Mouse (Mus musculus): ENCODE results near the gene Gpc6. TPM values are rescaled to one million over a fixed set of nuclear protein-coding genes. Genes with fewer than 3 reads are reported as not detected.
"Not testable (repeated sequence)": the region's sequence is repeated elsewhere in the genome, so short reads cannot be mapped to it uniquely, and the experiment has no call there.

The Gpc6 gene
- total RNA-seq, 2 experiments from 2014 or later, result 18.0 to 19.5 TPM

DNA sequence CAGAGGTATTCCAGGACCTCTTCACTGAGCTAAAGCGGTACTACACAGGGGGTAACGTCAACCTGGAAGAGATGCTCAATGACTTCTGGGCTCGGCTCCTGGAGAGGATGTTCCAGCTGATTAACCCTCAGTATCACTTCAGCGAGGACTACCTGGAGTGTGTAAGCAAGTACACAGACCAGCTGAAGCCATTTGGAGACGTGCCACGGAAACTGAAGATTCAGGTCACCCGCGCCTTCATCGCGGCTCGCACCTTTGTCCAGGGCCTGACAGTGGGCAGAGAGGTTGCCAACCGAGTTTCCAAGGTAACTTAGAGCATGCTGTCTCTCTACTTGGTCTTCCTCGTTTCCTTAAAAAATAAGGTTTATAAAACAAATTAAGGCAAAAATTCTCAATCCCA is 510.6 kb downstream of the Gpc6 start:
- DNase-seq (ENCODE audit: low spot score in 2 of 2), result no peak

DNA sequence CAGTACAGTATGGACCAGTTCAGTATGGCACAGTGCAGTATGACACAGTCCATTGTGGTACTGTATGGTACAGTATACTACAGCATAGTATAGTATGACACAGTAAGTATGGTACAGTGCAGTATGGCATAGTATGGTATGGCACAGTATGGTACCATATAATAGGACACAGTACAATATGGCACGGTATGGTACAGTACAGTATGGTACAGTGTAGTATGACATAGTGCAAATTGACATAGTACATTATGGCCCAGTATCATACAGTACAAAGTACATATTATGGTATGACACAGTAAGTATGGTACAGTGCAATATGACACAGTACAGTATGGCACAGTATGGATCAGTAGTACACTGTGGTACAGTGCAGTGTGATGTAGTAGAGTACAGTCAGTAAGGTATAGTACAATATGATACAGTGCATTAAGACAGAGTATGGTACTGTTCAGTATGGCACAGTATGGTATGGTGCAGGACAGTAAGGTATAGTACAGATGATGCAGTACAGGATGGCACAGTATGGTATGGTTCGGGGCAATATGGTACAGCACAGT is 521.6 kb downstream of the Gpc6 start:
- not testable (repeated sequence) for DNase-seq (ENCODE audit: low spot score in 2 of 2)

DNA sequence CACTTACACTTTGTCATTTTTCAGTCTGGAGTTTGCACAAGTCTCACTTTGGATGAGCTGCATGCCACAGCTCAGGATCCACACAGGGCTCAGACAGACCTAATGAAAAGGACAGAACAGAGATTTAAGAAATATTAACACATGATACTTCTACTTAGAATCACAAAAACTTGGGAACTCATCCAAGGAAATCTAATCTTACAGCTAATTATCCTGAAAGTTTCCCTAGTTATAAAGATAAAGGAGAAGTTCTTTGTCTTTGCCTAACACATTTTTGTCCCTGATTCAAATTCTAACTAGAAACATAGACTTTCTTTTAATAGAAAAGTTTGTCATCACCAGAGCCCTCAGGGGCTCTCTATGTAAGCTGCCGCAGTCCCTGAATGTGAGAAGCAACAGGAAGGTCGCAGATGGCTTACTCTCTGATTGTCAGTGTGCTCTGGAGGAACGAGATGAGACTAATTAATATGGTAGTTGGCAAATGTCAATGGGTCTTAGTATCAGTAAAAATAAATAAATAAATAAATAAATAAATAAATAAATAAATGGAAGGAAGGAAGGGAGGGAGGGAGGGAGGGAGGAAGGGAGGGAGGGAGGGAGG is 526.4 kb downstream of the Gpc6 start:
- no peak for DNase-seq (ENCODE audit: low spot score in 2 of 2)

DNA sequence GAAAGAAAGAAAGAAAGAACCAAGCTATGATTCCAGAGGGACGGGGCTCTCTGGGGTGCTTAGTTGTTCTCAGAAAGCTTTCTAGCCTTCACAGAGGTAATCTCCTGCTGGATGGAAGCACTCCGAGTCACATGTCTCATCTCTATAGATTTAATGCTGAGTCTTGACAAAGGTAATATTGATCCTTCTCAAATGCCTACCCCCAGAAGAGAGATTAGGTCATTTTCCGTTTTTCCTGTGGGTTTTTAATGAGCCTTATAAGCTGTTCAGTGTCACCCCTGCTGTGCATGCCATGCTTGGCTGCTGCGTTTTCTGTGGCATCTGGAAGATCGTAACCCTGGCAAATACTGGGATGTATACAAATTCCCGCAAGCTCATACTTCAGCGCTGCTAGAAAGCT is 527.0 kb downstream of the Gpc6 start:
- no peak for DNase-seq (ENCODE audit: low spot score in 2 of 2)

DNA sequence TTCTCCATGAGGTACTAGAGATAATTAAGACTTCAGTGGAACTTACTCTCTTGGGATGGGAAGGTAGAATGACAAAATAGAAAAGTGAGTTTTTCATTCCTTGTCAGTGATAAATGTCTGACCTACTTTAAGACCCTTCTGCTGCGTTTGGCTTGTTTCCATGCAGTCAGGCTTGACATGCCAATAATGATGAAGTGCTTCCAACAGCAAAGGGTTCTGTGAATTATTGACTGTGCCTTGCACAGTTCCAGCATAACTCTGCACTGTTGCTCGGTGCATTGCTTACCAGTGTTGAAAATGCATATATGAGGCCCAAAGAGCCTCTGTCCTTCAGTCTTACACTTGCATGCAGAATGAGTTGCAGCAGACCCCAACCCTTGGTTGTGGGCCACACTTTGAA is 548.3 kb downstream of the Gpc6 start:
- no peak for DNase-seq (ENCODE audit: low spot score in 2 of 2)

DNA sequence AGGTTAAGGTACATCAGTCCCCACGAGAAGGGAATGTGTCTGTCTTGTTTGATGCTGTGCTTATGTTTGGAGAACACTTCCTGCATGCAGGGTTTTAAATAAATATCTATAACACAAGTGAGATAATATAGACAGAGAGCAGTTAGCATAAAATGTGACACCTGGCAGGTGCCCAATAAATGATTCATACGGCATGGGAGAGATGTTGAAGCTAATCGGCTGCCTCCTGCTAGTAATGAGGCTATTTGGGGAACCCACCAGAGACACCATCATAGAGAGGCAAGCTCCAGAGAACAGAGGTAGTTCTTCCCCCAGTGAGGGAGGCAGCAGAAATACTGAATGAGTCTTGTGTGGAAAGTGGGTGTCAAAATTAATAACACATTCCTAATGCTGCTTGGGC is 553.8 kb downstream of the Gpc6 start:
- no peak for DNase-seq (ENCODE audit: low spot score in 2 of 2)

DNA sequence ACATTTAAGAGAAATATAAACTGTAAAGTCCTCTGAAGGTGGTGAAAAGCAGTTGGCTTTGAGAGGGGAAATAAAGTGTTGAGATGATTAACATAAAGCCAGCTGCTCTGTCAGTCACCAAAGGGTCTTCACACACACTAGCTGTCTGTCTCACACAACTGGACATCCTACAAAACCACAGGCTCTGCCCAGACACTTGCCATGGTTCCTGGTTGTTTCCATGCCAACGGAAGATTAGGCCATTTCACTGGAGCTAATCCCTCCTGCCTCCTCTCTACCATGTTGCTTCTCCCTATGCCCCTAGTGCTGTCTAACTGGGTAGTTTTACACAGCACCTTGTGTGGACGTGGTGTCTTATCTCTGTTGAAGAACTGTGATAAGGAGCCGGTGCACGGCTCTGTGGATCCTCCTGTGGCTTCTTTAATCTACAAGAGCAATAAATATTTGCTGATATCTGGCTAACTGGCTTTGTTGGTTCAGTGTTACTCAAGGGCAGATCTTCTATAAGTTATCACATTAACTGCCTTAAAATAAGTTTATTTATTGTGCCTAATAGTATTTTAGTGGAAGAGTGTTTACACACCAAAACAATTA is 562.1 kb downstream of the Gpc6 start:
- DNase-seq (ENCODE audit: low spot score in 2 of 2), result no peak

DNA sequence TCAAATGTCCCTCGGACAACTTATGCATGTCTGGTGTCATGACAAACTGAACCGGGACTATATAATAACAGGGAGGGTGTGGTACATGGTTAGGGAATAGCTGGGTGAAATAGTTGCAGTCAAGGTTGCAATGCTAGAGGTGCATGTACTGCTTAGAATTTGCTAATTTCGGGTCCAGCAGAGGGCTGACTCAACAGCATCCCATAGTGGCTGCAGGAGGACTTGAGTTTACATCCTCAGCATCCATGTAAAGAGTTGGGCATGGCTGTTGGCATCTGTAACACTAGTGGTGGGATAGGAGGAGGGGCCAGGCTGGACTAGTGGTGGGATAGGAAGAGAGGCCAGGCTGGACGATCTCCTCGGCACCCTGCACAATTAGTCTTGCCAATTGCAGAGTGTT is 565.4 kb downstream of the Gpc6 start:
- DNase-seq (ENCODE audit: low spot score in 2 of 2), result no peak

DNA sequence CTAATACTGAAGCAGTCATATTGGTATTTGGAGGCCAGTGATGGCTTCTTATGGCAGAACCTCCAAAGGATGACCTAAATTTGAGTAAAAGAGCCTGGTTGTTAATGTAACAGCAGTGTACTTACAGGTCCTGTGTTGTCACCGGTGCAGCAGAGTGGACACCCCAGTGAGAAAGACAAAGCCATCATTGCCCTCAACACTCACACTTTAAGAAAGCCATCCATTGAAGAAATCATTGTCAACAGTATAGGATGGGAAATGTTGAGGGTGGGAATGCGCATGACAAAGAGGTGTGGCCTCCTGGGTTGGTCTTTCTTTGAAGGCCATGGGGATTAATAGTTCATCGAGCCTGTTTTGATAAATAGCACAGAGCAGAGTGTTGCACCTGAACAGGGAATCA is 570.0 kb downstream of the Gpc6 start:
- DNase-seq (ENCODE audit: low spot score in 2 of 2), result no peak

DNA sequence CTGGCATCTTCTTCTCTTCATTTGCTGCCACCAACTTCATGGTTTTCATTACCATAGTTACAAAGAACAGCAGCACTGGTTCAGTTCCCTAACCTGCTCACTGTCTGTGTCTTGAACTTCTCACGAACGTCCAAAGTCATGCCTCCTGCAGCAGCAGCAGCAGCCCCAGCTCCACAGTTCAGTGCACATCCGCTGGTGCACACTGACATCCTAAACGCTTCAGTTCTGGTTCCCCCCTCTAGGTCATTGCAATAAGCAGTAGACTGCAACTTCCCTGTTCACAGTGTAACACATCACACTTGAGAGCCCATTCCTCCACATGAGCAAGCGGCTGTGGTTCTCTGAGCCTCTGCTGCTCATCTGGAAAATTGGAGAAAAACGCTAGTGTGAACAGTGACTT is 573.7 kb downstream of the Gpc6 start:
- DNase-seq (ENCODE audit: low spot score in 2 of 2), result no peak

DNA sequence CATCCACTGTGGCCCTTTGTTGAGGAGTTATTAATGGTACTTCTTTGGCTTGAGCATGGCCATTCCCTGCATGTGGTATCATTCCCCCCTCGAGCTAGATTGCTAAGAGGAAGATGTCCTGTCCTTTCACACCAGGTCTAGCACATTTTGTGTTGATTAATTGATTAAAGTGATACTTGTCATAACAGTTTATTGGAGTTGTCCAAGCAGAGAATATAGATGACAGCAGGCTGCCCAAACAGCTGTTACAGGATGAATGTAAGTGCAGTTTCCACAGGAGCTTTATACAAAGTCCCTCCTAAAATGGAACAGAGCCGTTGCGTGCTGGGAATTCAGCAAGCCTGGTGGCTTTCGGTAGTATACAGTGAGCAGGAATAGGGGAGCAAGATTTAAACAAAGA is 574.2 kb downstream of the Gpc6 start:
- no peak for DNase-seq (ENCODE audit: low spot score in 2 of 2)

DNA sequence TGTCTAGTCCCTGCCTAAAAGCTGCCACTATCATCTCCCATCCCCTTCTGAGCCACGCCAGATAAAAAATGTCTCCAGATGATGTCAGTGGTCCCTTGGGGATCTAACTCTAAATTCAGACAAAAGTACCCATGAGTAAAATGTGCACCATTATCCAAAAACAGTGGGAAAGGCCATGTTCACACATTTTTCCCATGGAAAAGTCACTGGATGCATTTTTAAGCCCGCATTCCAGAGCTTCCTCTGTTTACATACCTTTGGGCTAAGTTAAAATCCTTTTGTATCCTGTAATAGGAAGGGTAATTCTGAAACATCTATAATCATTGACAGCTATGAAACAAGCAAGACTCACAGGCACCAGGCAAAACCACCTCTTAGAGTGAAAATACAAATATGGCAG is 589.7 kb downstream of the Gpc6 start:
- no peak for DNase-seq (ENCODE audit: low spot score in 2 of 2)

DNA sequence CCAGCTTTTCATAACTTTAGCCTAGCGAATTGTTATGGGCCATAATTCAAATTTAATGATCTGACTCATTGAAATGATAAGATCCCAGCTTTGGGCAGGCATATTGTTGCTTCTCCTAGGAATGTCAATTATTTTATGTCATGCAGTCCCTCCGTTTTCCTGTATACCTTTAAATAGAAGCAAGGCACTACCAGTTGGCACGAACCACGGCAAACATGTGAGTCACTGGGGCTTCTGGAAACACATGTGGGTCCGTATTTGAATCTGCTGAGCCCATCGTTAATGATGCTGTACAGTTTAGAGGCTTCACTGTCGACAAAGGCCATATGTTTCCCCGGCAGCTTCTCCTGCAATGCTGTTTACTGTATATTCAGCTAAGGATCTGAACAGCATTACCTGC is 594.5 kb downstream of the Gpc6 start:
- DNase-seq (ENCODE audit: low spot score in 2 of 2), result peak in 1 of 2 experiments; percentile 16

DNA sequence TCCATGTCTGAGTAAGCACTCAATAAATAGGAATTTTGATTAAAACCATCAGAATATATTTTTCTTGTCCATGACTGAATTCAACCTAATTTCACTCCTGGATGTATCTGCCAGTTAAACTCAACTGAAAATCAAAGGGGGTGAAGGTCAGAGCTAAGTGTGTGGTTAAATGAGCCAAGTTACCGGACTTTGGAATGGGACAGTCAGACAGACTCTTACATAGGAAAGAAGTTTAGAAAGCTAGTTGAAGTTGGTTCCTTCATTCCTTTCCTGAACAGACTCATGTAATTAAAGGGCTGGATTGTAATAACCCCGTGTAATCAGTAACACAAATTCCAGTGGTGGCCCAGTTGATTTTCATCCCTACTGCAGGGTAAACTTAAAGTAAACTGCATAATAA is 595.6 kb downstream of the Gpc6 start:
- no peak for DNase-seq (ENCODE audit: low spot score in 2 of 2)

DNA sequence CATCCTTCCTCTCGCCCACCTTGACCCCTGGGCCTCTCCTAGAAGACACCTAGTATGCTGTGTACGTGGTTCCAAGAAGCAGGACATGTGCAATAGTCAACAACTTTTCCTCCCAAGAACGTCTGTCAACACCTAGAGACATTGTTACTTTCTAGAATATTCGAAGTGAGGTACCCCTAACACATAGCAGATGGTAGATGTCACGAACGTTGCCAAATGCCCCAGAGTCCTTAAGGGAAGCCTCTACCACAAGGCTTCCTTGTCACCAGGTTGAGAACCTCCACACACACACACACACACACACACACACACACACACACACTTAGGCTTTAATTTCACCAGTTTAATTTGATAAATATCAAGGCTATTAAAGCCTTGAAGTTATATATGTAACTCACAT is 600.0 kb downstream of the Gpc6 start:
- DNase-seq (ENCODE audit: low spot score in 2 of 2), result no peak

DNA sequence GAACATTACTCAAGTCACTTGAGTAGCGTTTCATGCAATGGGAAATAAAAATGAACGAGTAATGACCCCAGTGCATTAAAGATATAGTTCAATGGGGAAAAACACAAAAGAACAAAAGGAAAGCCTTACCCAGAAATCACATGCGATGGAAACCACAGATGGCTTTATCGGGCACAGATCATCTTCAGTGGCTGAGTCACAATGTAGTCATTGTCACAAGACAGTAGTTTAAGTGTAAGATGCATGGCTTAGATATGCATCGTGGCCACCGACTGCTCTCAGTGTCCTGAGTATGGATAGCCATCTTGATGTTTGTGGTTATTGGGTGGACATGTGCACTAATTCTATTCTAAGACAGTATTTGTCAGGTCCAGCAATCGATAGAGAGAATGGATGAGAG is 601.9 kb downstream of the Gpc6 start:
- no peak for DNase-seq (ENCODE audit: low spot score in 2 of 2)

DNA sequence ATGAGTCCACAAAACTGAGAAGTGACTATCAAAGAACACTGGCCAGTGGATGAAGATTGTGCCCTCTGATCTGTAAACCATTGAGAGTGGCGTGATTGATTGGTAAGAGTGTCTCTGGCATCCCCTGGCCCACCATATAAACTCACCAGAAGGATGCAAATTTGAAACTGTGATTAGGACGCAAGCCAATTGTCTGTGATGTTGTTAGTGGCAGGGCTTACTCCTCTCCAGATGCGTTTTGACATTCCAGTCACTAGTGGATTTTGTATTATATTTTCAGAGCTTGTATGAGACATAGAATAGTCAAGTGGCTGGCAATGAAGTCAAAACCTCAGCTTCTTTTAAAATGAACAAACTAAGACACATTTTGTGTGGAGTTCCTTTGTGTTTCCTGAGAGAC is 604.3 kb downstream of the Gpc6 start:
- DNase-seq (ENCODE audit: low spot score in 2 of 2), result no peak

DNA sequence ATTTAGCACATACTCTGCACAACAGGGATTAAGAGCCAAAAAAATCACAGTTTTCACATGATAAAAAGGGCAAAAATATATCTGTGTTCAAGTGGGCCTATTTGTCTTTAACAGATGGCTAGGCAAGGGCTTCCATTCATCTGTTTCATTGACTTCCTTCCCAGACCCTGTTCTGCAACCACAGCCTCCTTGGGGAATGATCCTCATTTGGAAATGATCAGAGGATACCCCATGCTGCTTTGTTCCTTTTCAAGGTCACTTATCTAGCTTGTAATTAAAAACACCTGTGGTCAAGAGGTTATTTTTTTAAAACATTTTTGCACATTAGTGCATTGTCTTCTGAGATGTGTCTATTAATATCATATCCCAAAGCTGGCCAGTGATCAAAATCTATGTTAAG is 627.7 kb downstream of the Gpc6 start:
- DNase-seq (ENCODE audit: low spot score in 2 of 2), result no peak

DNA sequence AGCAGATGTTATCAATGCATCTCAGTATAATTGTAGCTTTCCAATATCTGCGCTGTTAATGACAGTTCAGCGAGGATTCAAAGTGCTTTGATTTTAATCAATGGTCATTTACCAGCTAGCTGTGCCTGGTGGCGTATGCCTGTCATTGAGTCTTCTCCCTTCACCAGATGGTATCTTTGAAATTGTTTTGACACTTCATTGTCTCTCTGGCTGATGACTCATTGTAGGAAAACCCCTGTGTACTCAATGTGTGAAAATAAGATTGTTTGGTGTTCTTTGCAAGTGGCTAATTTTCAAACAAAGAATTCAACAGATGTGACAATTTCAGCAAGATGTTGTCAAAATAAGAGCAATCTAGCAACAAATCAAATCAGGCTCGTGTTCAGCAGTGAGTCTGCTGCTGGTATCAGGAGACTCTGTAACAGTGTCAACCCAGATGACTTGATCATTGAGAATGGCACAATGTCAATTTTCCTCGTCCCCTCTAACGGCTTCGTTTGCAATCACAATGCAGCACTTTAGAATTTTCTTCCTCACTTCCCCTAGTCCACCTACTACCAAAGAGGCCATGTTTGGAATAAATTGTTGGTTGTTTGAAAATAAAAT is 631.7 kb downstream of the Gpc6 start:
- DNase-seq (ENCODE audit: low spot score in 2 of 2), result no peak

DNA sequence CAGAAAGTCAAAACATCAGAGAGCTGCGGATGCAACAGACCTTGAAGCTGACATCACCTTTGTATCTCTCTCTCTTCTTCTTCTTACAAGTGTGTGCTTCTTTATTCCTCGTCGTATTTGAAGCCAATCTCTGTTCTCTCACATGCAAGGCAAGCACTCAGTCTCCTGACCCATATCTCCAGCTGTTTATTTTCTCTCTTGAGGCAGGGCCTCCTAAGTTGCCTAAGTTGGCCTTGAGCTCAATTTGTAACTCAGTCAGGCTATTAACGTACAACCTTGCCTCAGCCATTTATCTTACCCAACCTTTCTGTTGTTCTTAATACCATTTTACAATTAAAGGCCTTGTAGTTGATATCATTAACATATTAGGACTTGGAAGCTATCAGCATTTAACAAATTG is 637.0 kb downstream of the Gpc6 start:
- no peak for DNase-seq (ENCODE audit: low spot score in 2 of 2)

DNA sequence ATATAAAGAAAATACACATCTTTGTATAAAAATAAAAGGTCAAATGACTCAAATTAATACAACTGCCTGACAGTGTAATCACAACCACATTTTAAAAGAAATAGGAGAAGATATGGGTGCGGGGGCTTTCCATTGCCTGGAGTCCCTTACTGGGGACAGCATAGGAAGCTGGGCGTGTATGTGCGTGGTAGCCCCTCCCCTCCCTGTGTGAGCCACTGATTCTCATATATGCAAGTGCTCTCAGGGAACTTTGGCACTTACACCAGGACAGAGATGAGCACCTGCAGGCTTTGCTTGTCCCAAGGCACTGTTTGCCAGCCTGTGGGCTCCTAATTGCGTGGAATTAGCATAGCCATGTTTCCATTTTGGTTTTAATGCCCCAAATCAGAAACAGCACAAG is 644.2 kb downstream of the Gpc6 start:
- DNase-seq (ENCODE audit: low spot score in 2 of 2), result no peak

DNA sequence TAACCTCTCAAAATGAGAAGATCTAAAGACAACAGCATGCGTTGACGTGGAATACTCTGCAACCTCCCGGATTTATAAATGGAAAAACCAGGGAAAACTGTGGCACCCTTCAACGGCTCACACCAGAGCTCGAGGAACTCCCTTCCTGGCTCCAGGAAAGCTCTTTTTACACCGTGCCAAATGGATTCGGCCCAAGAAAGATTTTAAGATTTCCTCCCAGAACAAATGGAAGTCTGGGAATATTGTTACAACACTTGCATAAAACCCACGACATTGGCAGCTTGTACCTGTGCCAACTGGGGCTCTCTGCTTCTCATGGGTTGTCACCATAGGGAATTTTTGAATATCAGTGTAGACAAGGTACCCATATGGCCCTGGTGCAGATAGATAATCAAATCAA is 647.1 kb downstream of the Gpc6 start:
- no peak for DNase-seq (ENCODE audit: low spot score in 2 of 2)

DNA sequence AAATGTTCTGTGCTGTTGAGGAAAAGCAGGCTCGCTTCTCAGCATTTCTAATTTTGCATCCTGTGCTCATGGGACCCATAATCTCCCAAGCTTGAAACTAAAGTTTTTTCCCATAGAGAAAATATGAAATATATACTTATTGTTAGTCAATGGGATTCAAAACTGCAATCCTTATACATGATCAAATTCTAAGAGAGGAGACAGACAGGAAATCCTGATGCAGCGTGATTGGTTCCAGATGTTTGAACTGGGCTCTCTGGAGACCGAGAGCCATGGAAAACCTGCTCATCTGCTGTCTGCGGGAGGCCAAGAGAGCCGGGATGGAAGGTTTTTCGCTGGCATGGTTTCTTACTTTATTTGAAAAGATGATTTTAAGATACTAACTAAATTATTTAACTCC is 649.1 kb downstream of the Gpc6 start:
- no peak for DNase-seq (ENCODE audit: low spot score in 2 of 2)

Data from layer of hippocampus, postnatal 10 days (tissue).